Comparison of ENCODE assay signal across 8 mouse cellular contexts in the genomic region with DNA sequence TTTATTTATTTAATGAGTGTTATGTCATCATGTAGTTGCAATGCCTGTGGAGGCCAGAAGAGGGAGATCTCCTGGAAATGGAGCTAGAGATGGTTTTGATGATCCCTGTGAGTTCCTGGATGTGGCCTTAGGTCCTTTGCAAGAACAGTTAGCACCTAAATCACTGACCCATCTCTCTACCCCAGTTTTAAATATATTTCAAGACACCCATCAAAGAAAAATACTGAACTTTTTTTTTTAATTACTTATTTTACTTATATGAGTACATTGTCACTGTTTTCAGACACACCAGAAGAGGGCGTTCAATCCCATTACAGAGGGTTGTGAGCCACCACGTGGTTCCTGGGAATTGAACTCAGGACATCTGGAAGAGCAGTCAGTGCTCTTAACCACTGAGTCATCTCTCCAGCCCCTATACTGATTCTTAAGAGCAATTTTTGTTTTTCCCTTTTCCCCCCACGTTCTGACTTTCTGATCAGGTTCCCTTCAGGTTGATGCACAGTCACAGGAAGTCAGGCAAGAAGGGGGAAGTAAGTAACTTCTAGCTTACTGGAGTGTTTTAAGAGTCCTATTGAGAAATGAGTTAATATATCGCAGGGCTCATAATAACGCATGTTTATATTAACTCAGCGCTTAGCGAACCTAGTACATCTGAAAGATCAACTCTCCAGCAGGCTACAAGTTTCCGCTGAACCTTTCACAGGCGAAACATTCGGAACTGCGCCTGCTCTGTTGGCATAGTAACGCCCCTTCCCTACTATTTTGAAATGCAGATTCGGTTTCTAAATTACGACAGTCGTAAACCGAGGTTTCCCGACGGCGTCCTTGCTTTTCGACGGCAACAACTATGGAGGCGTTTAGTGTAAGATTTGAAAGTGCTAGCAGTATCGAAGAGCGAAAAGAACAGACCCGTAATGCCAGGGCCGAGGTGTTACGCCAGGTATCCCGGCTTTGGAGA. TPM values are rescaled to one million over a fixed set of nuclear protein-coding genes. Genes with fewer than 3 reads are reported as not detected.
DNase-seq lines count a peak whose midpoint lies in the region; ATAC-seq and TF ChIP-seq lines count a peak whose summit lies in the region.

A gene (plus strand): TSS at position 342 of the 958 bp plus-strand sequence.

- H3K36me3 ChIP-seq in embryonic facial prominence, embryonic 15.5 days, result no peaks in the 10 kb centered on the region
- no peaks in the 10 kb centered on the region for H3K36me3 ChIP-seq in limb, embryonic 14.5 days (ENCODE audit: control insufficient read depth, insufficient read depth, low read length)
- no peaks in the 10 kb centered on the region for H3K36me3 ChIP-seq in midbrain, postnatal 0 days (ENCODE audit: insufficient read depth, low read length)

- H3K9me3 ChIP-seq in embryonic facial prominence, embryonic 15.5 days (replicated peaks), result no peaks in the 10 kb centered on the region
- no peaks in the 10 kb centered on the region for H3K9me3 ChIP-seq in limb, embryonic 14.5 days (ENCODE audit: control insufficient read depth, low read length)
- no peaks in the 10 kb centered on the region for H3K9me3 ChIP-seq in midbrain, postnatal 0 days (ENCODE audit: low read length)

- TF ChIP-seq CTCF in bone marrow, adult 2 months (IDR thresholded peaks at IDR 0.05; ENCODE audit: control insufficient read depth, insufficient read depth, low read length), result no peak
- TF ChIP-seq CTCF in midbrain, postnatal 0 days (IDR thresholded peaks at IDR 0.05), result peak; percentile 63

- ATAC-seq in embryonic facial prominence, embryonic 15.5 days (ENCODE audit: insufficient number of reproducible peaks, low FRiP score, low TSS enrichment, low read depth), result peak; percentile 91
- ATAC-seq in limb, embryonic 14.5 days (ENCODE audit: low FRiP score, low read depth), result peak; percentile 93
- ATAC-seq in midbrain, postnatal 0 days (ENCODE audit: low FRiP score), result peak; percentile 95

- peak within 1 kb of the TSS; percentile 83 for H3K27ac ChIP-seq in bone marrow, adult 2 months (ENCODE audit: control insufficient read depth, insufficient read depth, low read depth, low read length, poor library complexity)
- H3K27ac ChIP-seq in embryonic facial prominence, embryonic 15.5 days (replicated peaks), result peak within 1 kb of the TSS; percentile 90
- H3K27ac ChIP-seq in limb, embryonic 14.5 days (replicated peaks; ENCODE audit: low read depth, low read length), result peak within 1 kb of the TSS; percentile 82
- peak within 1 kb of the TSS; percentile 55 for H3K27ac ChIP-seq in midbrain, postnatal 0 days (ENCODE audit: low read depth, low read length)

- peak within 1 kb of the TSS; percentile 61 for H3K4me2 ChIP-seq in embryonic facial prominence, embryonic 15.5 days (replicated peaks)
- peak within 1 kb of the TSS; percentile 55 for H3K4me2 ChIP-seq in limb, embryonic 14.5 days (replicated peaks; ENCODE audit: low read depth, low read length, severe bottlenecking)
- H3K4me2 ChIP-seq in midbrain, postnatal 0 days (ENCODE audit: low read depth, low read length, poor library complexity, severe bottlenecking), result peak within 1 kb of the TSS; percentile 61

- TF ChIP-seq POLR2A in bone marrow, adult 2 months (IDR thresholded peaks at IDR 0.05; ENCODE audit: borderline replicate concordance, control insufficient read depth, low read depth, low read length), result no peak
- TF ChIP-seq POLR2A in limb, embryonic 14.5 days (IDR thresholded peaks at IDR 0.05; ENCODE audit: borderline replicate concordance, extremely low read depth, insufficient read depth, insufficient read length), result peak; percentile 53; the same call in 1 of the 2 replicates

- no peaks in the 10 kb centered on the region for H3K27me3 ChIP-seq in embryonic facial prominence, embryonic 15.5 days
- H3K27me3 ChIP-seq in limb, embryonic 14.5 days (ENCODE audit: control insufficient read depth, insufficient read depth, low read length), result no peaks in the 10 kb centered on the region
- H3K27me3 ChIP-seq in midbrain, postnatal 0 days (ENCODE audit: insufficient read depth, low read length), result no peaks in the 10 kb centered on the region

- WGBS in bone marrow, adult 2 months, result under 1% methylated on average over 28 of the region's 28 CpGs
- WGBS in embryonic facial prominence, embryonic 15.5 days, result under 1% methylated on average over 28 of the region's 28 CpGs
- 2% methylated on average over 28 of the region's 28 CpGs for WGBS in limb, embryonic 14.5 days
- WGBS in midbrain, postnatal 0 days, result under 1% methylated on average over 28 of the region's 28 CpGs

- peak; percentile 94 for DNase-seq in A20 (ENCODE audit: low read depth, low spot score)
- peak; percentile 94 for DNase-seq in heart, adult 8-10 months (ENCODE audit: low spot score)
- DNase-seq in kidney, adult 9 months, result peak; percentile 95
- DNase-seq in limb, embryonic 14.5 days (ENCODE audit: low spot score), result peak; percentile 94
- peak; percentile 97 for DNase-seq in midbrain, postnatal 0 days (ENCODE audit: low spot score)
- DNase-seq in spleen, postnatal 14 days (ENCODE audit: low spot score in 2 of 2), result peak; percentile 47 to 60

- no peaks in the 10 kb centered on the region for H3K4me1 ChIP-seq in bone marrow, adult 2 months (ENCODE audit: control insufficient read depth, insufficient read depth, low read length)
- no peaks in the 10 kb centered on the region for H3K4me1 ChIP-seq in embryonic facial prominence, embryonic 15.5 days
- H3K4me1 ChIP-seq in limb, embryonic 14.5 days (ENCODE audit: control insufficient read depth, insufficient read depth, low read length), result 0 out of 2 replicates have a peak, but pooled peaks cover 4% of the 10 kb centered on the region
- H3K4me1 ChIP-seq in midbrain, postnatal 0 days (ENCODE audit: insufficient read depth, low read length), result no peaks in the 10 kb centered on the region

- peak within 1 kb of the TSS; percentile 62 for H3K9ac ChIP-seq in embryonic facial prominence, embryonic 15.5 days
- H3K9ac ChIP-seq in limb, embryonic 14.5 days (ENCODE audit: low read depth, low read length, severe bottlenecking), result peak within 1 kb of the TSS; percentile 84
- peak within 1 kb of the TSS; percentile 50 for H3K9ac ChIP-seq in midbrain, postnatal 0 days (replicated peaks; ENCODE audit: low read length, poor library complexity, severe bottlenecking)

- H3K4me3 ChIP-seq in bone marrow, adult 2 months (replicated peaks; ENCODE audit: control insufficient read depth, low read depth, low read length), result peak within 1 kb of the TSS; percentile 73
- peak within 1 kb of the TSS; percentile 67 for H3K4me3 ChIP-seq in embryonic facial prominence, embryonic 15.5 days (replicated peaks)
- H3K4me3 ChIP-seq in limb, embryonic 14.5 days (replicated peaks; ENCODE audit: low read length), result peak within 1 kb of the TSS; percentile 75
- H3K4me3 ChIP-seq in midbrain, postnatal 0 days (ENCODE audit: low read depth, low read length), result peak within 1 kb of the TSS; percentile 65

RNA-seq across cellular contexts. Expression of the gene that starts here (rescaled TPM):
- polyA plus RNA-seq in bone marrow, adult 2 months (2011; ENCODE audit: insufficient read depth, insufficient read length, low replicate concordance, missing spikeins), result 3.1 and 10.1 TPM in 2 replicates
- polyA plus RNA-seq in embryonic facial prominence, embryonic 15.5 days (2015; fragmentation: Nextera tagmentation; extraction: Ambion mirVana), result 12.7 and 15.4 TPM in 2 replicates
- total RNA-seq in heart, adult 8-10 months (2022), result 10 to 100 TPM; 11.7 to 16.0 (median 13.2) TPM
- 4.7 and 6.6 TPM in 2 replicates for polyA plus RNA-seq in limb, embryonic 14.5 days (2012; rRNA removed)
- polyA plus RNA-seq in limb, embryonic 14.5 days (2014; fragmentation: Nextera tagmentation; extraction: Ambion mirVana), result 13.8 and 14.9 TPM in 2 replicates
- total RNA-seq in midbrain, postnatal 0 days (2014; rRNA removed), result 7.9 and 8.4 TPM in 2 replicates
- 7.6 and 8.3 TPM in 2 replicates for polyA plus RNA-seq in midbrain, postnatal 0 days (2015; fragmentation: Nextera tagmentation; extraction: Ambion mirVana)

Comparison
In these comparisons a context has a peak if more than half of its experiments do, and no peak if none do; other contexts are left out.
1. Peak in every context shown above with its lines: DNase-seq, ATAC-seq, H3K4me3 ChIP-seq and H3K27ac ChIP-seq.